Mouse (Mus musculus): Measurements from ENCODE around the gene Gm7271. TPM values are rescaled to one million over a fixed set of nuclear protein-coding genes. Genes with fewer than 3 reads are reported as not detected.

The Gm7271 gene
- polyA plus RNA-seq (2017; shearing (Covaris generic)) = not detected

GRCm38 (mm10) chr5:76483811-76484210 is at the start of gene Gm7271:
Gene Gm7271, plus strand, starts transcription at chr5:76484040.
- ATAC-seq = no peak

- ATAC-seq = no peak
These were observed 46.7 kb upstream of the Gm7271 start for GRCm38 (mm10) chr5:76437100-76437499.

DNA sequence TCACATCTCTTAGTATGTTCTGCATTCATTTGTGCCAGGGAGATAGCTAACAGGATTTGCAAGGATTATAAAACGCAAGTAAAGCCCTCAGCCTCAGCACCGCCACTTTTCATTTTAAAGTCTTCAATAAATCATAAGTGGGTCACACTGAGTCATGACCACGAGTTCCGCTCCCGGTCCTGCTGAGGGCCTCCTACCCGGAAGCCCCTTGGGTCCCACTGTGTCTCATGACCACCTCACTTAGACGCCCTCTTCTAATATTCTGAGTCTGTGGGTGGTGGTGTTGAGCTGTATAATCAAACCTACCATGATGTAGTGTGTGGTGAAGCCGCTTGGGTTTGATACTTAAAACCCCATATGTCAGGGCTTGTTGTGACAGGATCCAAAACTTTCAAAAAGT is 46.1 kb upstream of the Gm7271 start:
- no peak for ATAC-seq

GRCm38 (mm10) chr5:76441431-76441830 is 42.4 kb upstream of the Gm7271 start:
- no peak for ATAC-seq

DNA sequence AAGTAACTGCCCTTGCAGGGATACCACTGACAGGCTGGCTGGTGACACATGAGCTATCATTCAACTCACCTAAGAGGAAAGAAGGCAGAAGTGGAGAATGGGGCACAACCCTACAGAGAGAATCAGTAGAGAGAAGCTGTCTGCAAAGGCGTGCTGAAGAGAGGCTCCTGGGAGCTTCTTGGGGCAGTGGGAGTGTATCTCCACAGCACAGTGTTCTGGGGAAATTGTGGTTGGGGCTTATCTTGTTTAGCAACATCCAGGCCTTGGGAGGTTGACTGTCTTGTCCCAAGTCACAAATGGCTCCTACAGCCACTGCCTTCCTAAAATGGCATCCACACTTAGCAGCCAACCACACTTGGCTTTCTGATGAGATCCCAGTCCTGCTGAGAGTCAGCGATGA is 8.9 kb upstream of the Gm7271 start:
- ATAC-seq = no peak

- ATAC-seq = no peak
These were observed 7.0 kb upstream of the Gm7271 start for GRCm38 (mm10) chr5:76476873-76477272.

DNA sequence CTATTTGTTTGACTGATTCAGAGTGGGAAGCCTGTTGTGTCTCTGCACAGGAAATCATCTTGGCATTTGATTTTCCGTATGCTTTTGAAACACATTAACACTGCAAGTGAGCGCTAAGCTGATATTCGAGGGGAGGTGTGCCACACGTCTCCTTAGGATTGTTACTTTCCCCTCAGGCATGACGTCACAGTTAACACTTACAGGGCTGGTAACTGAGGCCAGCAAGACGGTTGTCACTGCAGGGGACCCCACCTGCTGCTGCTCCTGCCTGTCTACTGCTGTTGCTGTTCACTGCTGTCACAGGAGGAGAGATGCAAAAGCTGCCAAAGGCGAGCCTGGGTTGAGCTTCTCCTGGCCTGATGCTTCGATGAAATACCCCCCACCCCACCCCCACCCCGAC is 6.1 kb upstream of the Gm7271 start:
- no peak for ATAC-seq

GRCm38 (mm10) chr5:76495126-76495525 is 11.3 kb downstream of the Gm7271 start:
- ATAC-seq = no peak

- no peak for ATAC-seq
These were observed 38.6 kb downstream of the Gm7271 start for GRCm38 (mm10) chr5:76522446-76522845.

DNA sequence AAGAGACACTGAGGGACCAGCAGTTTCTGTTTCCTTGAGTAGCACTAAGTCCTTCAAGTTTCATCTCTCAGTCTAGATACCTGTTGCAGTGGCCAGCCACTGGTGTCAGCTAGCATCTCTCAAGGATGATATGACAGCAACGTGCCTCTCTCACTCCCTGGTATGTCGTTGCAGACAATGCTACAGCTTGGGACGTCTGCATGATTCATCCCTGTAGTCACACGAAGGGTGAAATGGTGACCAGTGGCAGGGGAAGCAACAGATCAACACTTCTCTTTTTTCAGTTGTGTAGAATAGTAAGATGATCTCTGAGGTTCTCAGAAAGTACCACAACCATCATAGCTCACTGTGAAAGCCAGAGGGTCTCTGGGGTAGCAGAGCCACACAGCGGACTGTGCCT is 40.8 kb downstream of the Gm7271 start:
- ATAC-seq = no peak

DNA sequence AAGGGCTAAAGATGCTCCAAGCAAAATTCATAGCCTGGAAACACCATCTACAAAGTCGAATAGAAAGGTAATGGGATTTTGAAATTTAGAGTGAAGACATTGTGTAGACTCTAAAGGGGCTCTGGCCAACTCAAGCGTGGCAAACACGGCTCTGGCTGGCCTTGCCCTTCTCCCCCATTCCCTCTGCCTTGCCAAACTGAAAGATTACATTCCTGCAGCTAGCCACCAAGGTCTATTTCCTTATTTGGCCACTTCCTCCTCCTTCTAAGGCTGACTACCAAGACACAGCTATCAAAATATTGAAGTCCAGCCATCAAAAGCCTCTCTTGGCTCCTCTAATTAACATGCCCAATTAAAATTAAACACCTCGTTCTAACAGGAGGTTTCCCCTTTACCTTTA is 41.2 kb downstream of the Gm7271 start:
- no peak for ATAC-seq

- ATAC-seq = no peak
These were observed 42.0 kb downstream of the Gm7271 start for GRCm38 (mm10) chr5:76525829-76526228.

DNA sequence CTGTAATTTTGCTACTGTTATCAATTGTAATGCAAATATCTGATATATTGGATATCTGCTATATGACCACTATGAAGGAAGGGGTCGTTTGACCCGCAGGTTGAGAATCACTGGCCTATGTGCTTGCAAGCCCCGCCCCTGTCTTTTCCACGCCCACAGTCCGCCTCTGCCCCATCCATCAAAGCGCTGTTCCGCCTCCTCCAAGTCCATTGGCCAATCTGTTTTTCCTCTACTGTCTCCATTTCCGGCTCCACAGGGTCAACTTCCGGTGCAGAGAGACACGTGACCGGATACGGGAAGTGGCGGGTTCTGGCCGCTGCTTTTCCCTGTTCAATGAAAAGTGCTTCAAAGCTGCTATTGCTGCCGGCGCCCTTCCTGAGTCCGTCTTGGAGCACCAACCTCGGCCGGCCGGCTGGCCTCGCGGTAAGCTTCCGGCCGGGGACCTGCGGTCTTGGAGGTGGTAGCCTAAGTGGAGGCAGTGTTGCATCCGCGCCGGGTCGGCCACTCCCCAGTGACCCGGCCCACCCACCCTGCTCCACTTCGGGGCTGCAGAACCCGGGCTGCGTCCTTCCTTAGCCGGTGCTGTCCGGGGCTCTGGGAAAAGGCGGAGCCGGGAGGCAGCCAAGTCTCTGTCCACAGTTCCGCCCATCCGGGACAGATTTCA is 45.3 kb downstream of the Gm7271 start, which contains the start of gene Exoc1:
TSS of gene Exoc1 (plus strand) at position 272 of the 664 bp plus-strand sequence.
- ATAC-seq = peak; percentile 100

DNA sequence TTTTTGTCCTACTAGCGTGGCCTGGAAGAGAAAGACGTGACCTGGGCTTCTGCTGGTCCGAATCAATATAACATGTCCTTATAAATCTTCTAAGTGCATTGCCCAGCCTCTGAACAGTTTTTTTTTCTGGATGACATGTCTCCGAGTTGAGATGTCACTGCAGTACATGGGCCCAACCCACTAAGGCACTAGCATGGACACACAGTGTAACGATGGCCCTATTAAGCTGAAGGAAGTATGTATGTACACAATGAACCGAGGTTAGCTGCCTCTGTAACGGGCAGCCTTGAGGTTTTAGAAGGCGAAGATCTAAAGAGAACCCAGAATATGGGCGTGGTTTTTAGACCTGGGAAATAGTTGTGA is 45.8 kb downstream of the Gm7271 start:
- ATAC-seq = no peak

GRCm38 (mm10) chr5:76533186-76533585 is 49.3 kb downstream of the Gm7271 start:
- ATAC-seq = no peak

DNA sequence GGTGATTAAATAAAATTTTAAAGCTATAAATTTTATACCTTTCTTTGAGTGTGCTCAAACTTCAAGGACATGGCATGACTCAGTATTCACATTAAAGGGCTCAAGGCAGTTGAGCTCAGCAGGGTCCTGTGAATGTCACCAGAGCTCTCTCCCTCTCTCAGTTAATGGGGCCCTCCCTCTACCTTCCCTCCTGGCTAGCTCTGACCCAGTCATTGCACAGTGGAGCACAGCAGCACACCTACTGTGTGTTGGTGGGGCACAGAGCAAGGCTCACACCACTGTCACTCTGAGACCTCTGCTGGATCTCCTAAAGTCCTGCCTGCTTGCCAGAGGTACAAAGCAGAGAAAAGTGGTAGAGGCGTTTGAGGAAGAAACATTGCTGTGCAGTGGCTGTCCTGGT is 52.4 kb downstream of the Gm7271 start:
- no peak for ATAC-seq

GRCm38 (mm10) chr5:76537578-76537977 is 53.7 kb downstream of the Gm7271 start:
- no peak for ATAC-seq

- no peak for ATAC-seq
These were observed 56.3 kb downstream of the Gm7271 start for GRCm38 (mm10) chr5:76540181-76540580.

DNA sequence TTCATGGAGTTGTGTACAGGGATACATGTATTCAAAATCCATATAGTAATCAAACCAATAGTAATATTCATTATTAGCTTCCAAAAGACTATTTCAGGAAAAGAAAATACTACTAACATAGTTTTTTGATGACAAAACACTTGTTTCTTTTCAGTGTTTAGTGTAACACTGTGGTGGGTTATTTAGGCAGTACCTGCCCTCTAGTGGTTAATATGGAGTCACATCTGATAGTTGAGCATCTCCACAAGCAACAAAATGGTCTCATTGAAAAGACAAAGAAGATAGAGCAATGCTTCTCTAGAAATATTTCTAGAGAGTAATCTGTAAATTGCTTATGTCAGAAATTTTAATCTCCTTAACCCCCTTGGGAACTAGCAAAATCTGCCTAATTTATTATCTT is 57.0 kb downstream of the Gm7271 start:
- ATAC-seq = peak; percentile 60

GRCm38 (mm10) chr5:76543200-76543599 is 59.4 kb downstream of the Gm7271 start:
- ATAC-seq = no peak

DNA sequence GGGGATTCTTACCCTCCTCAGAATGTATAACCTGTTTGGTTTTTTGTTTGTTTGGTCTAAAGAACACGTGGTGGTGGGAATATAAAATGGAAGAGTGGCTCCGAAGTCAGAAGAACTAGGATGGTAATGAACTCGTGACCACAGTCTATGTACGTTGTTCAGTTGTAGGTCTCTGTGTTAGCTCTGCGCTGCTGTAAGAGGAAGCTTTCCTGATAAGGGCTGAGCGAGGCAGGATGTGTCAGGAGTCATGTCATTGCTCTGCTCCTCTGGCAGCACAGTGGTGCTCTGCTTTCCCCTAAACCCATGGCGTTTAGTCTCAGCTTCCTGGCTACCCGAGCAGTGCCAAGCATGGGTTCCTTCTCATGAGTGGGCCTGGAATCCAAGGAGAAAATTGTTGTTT is 66.6 kb downstream of the Gm7271 start:
- ATAC-seq = no peak

DNA sequence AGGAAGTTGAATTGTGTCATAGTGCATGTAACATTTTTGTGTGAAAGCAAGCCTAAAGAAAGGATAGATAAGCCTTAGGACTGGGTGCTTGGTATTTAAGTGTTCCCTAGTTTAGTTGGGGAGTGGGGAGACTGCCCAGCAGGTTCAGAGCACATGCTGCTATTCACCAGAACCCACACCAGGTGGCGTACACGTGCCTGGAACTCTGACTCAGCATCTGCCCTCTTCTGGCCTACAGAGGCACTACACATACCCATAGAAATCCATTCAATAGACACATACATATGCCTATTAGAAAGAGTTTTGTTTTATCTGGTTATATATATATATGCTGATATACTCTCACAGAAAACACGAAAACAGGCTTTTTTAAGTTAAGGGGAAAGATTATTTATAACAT is 81.5 kb downstream of the Gm7271 start:
- peak; percentile 96 for ATAC-seq

Measured in inflammation-experienced regulatory T-cells, adult 6 months (primary cell).